Mouse (Mus musculus): ENCODE results near the gene Thnsl2. TPM values are rescaled to one million over a fixed set of nuclear protein-coding genes. Genes with fewer than 3 reads are reported as not detected.

The Thnsl2 gene
- polyA plus RNA-seq, 1 experiment from 2014 or later: 5.6 TPM

DNA sequence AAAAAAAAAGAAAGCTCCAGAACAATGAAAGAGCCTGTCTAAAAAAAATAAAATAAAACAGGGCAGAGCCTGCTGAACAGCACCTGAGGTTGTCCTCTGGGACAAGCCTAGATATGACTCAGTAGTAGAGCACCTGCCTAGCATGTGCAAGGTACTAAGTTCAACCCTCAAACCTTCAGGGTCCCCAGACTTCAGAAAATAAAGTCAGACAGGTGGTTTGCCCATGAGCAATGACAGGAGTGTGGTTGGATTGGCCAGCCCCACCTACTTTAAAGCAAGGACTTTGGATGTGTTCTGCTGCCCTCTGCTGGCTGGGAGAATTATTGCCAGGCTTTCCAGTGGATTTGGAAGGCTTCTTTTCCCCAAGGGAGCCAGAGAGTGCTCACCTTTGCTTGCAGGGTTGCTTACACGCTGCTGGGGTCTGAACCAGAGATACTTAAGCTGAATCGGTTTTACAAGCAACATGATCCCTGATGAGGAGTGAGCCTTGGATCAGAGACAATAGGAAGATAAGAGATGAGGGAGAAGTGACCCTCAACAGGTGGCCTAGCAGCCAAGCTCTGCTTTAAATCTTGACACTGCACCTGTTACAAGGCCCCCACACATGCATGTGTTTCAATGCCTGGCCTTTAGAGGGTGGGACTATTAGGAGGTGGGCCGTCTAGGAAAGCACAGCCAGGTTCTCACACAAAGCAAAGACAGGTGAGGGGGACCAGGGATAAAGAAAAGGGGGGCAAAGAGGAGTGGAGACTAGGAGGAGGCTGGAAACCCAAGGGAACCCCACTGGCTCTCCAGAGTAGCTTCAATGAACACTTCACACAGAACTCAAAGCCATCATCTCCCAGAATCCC, 19.0 kb downstream of the Thnsl2 start:
- H3K9ac ChIP-seq (replicated peaks; ENCODE audit: low read depth, low read length): no peak overlapping the region
- no peaks in the 10 kb centered on the region for H3K4me1 ChIP-seq (ENCODE audit: control insufficient read depth, insufficient read depth, low read length)
- 4% methylated on average over 3 of the region's 3 CpGs for WGBS
- no peak overlapping the region for H3K4me2 ChIP-seq (replicated peaks; ENCODE audit: low read depth, low read length)
- H3K9me3 ChIP-seq (ENCODE audit: control insufficient read depth, low read depth, low read length): no peaks in the 10 kb centered on the region
- no peak overlapping the region for H3K27ac ChIP-seq (ENCODE audit: low read length)
- ATAC-seq (ENCODE audit: insufficient number of reproducible peaks, insufficient read depth, low FRiP score, low read depth): peak; percentile 59
- no peaks in the 10 kb centered on the region for H3K36me3 ChIP-seq (ENCODE audit: control insufficient read depth, insufficient read depth, low read length)
- no peak overlapping the region for H3K4me3 ChIP-seq (ENCODE audit: low read depth, low read length)
- no peaks in the 10 kb centered on the region for H3K27me3 ChIP-seq (ENCODE audit: control insufficient read depth, insufficient read depth, low read length)

DNA sequence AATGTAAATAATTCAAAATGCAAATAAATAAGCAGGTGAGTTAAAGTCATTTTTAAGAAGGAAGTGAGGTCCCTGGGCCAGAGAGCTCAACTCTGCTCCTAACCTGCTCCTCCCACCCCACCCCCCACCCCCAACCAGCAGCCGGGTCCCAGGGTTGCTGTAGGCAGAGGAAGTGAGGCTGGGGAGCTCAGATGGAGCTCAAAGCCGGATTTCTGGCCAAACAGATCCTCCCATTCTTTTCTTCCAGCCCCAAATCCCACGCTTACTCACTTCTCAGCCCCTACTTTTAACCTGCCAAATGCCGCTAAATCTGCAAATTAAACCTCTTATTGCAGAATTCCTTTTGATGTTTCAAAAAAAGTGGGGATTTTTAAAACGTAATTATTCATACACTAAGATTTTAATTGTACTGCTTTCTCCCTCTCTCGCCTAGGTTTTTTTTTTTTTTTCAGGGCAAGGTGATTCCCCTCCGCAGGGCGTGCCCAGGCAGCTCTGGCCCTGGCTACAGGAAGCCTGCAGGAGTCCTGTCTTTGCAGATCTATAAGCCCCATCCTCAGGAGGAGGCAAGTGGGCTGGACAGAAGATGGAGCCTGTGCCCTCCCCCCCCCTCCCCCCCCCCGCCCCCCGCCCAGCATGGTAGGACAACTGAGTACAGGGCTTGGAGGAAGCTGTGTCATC, 24.5 kb downstream of the Thnsl2 start:
- Histone ChIP-seq H3K4me1 (ENCODE audit: control insufficient read depth, insufficient read depth, low read length) (no peaks in the 10 kb centered on the region), H3K4me2 (replicated peaks; ENCODE audit: low read depth, low read length) (no peak overlapping the region), H3K9me3 (ENCODE audit: control insufficient read depth, low read depth, low read length) (no peaks in the 10 kb centered on the region), H3K4me3 (ENCODE audit: low read depth, low read length) (no peak overlapping the region), H3K27me3 (ENCODE audit: control insufficient read depth, insufficient read depth, low read length) (no peaks in the 10 kb centered on the region), H3K27ac (ENCODE audit: low read length) (no peak overlapping the region), H3K36me3 (ENCODE audit: control insufficient read depth, insufficient read depth, low read length) (no peaks in the 10 kb centered on the region), H3K9ac (replicated peaks; ENCODE audit: low read depth, low read length) (no peak overlapping the region)
- no peak for ATAC-seq (ENCODE audit: insufficient number of reproducible peaks, insufficient read depth, low FRiP score, low read depth)
- 18% methylated on average over 10 of the region's 10 CpGs for WGBS

DNA sequence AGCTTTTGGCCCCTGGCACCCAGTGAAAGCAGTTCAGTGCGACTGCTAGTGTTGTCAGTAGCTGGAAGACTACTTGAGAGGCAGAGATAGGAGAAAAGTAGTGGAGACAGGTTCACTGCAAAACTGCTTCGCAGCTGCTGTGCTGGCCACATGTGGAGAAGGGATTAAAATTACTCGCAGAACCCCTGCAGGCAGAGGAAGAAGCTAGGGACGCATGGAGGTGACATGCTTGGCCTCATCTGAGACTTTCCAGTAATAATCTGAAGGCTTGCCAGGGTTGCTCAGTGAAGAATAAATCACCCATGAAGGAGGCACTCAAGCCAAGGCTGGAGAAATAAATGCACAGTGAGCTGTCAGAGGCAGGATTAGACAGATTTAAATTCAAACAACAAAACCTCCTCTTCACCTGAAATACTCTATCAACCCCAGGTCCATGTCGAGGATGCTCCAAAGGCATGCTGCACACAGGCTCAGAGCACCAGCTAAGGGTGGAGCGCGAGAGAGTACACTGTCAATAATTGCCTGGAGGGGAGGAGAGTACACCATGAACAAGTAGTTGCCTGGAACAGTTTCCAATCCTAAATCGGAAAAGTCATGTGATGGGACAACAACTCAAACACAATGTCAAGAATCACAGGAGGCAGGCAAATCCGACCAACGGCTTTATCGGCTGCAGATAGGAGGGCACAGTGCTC, 32.7 kb downstream of the Thnsl2 start:
- H3K9me3 ChIP-seq (ENCODE audit: control insufficient read depth, low read depth, low read length): no peaks in the 10 kb centered on the region
- H3K4me2 ChIP-seq (replicated peaks; ENCODE audit: low read depth, low read length): no peak overlapping the region
- H3K4me3 ChIP-seq (ENCODE audit: low read depth, low read length): no peak overlapping the region
- ATAC-seq (ENCODE audit: insufficient number of reproducible peaks, insufficient read depth, low FRiP score, low read depth): no peak
- no peaks in the 10 kb centered on the region for H3K36me3 ChIP-seq (ENCODE audit: control insufficient read depth, insufficient read depth, low read length)
- H3K4me1 ChIP-seq (ENCODE audit: control insufficient read depth, insufficient read depth, low read length): no peaks in the 10 kb centered on the region
- H3K27me3 ChIP-seq (ENCODE audit: control insufficient read depth, insufficient read depth, low read length): no peaks in the 10 kb centered on the region
- H3K9ac ChIP-seq (replicated peaks; ENCODE audit: low read depth, low read length): no peak overlapping the region
- 60% methylated on average over 11 of the region's 11 CpGs for WGBS
- no peak overlapping the region for H3K27ac ChIP-seq (ENCODE audit: low read length)

GRCm38 (mm10) chr6:71106170-71106945, 37.9 kb downstream of the Thnsl2 start:
- no peak overlapping the region for H3K4me3 ChIP-seq (ENCODE audit: low read depth, low read length)
- H3K9me3 ChIP-seq (ENCODE audit: control insufficient read depth, low read depth, low read length): no peaks in the 10 kb centered on the region
- no peaks in the 10 kb centered on the region for H3K27me3 ChIP-seq (ENCODE audit: control insufficient read depth, insufficient read depth, low read length)
- H3K4me1 ChIP-seq (ENCODE audit: control insufficient read depth, insufficient read depth, low read length): no peaks in the 10 kb centered on the region
- 68% methylated on average over 19 of the region's 19 CpGs for WGBS
- no peak overlapping the region for H3K4me2 ChIP-seq (replicated peaks; ENCODE audit: low read depth, low read length)
- H3K36me3 ChIP-seq (ENCODE audit: control insufficient read depth, insufficient read depth, low read length): no peaks in the 10 kb centered on the region
- no peak for ATAC-seq (ENCODE audit: insufficient number of reproducible peaks, insufficient read depth, low FRiP score, low read depth)
- no peak overlapping the region for H3K9ac ChIP-seq (replicated peaks; ENCODE audit: low read depth, low read length)
- H3K27ac ChIP-seq (ENCODE audit: low read length): no peak overlapping the region

DNA sequence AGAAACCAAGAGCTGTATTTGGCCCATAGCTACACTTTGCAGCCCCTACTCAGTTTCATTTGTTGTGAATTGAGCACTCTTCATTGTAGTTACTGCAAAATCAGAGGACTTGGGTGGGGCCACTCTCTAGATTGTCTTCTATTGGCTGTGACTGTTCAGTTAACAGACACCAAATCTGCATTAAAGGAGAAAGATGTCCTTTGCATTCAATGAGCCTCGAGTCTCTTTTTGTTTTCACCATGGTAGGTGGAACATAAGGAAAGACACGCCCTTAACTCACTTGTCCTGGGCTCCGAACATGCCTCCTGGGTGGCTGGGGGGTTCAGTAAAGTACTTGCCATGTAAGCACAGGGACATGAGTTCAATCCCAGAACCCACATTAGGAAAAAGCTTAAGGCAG, 48.1 kb downstream of the Thnsl2 start:
- no peak overlapping the region for H3K4me2 ChIP-seq (replicated peaks; ENCODE audit: low read depth, low read length)
- H3K27ac ChIP-seq (ENCODE audit: low read length): no peak overlapping the region
- no peaks in the 10 kb centered on the region for H3K27me3 ChIP-seq (ENCODE audit: control insufficient read depth, insufficient read depth, low read length)
- H3K4me1 ChIP-seq (ENCODE audit: control insufficient read depth, insufficient read depth, low read length): no peaks in the 10 kb centered on the region
- no peak for ATAC-seq (ENCODE audit: insufficient number of reproducible peaks, insufficient read depth, low FRiP score, low read depth)
- H3K9me3 ChIP-seq (ENCODE audit: control insufficient read depth, low read depth, low read length): no peaks in the 10 kb centered on the region
- no peak overlapping the region for H3K4me3 ChIP-seq (ENCODE audit: low read depth, low read length)
- 85% methylated on average over 3 of the region's 3 CpGs for WGBS
- no peaks in the 10 kb centered on the region for H3K36me3 ChIP-seq (ENCODE audit: control insufficient read depth, insufficient read depth, low read length)
- no peak overlapping the region for H3K9ac ChIP-seq (replicated peaks; ENCODE audit: low read depth, low read length)

GRCm38 (mm10) chr6:71094693-71095092, 49.5 kb downstream of the Thnsl2 start:
- H3K9me3 ChIP-seq (ENCODE audit: control insufficient read depth, low read depth, low read length): no peaks in the 10 kb centered on the region
- no peaks in the 10 kb centered on the region for H3K27me3 ChIP-seq (ENCODE audit: control insufficient read depth, insufficient read depth, low read length)
- H3K4me1 ChIP-seq (ENCODE audit: control insufficient read depth, insufficient read depth, low read length): no peaks in the 10 kb centered on the region
- no peak overlapping the region for H3K4me3 ChIP-seq (ENCODE audit: low read depth, low read length)
- WGBS: 74% methylated on average over 5 of the region's 5 CpGs
- no peak overlapping the region for H3K4me2 ChIP-seq (replicated peaks; ENCODE audit: low read depth, low read length)
- no peak overlapping the region for H3K9ac ChIP-seq (replicated peaks; ENCODE audit: low read depth, low read length)
- ATAC-seq (ENCODE audit: insufficient number of reproducible peaks, insufficient read depth, low FRiP score, low read depth): no peak
- H3K36me3 ChIP-seq (ENCODE audit: control insufficient read depth, insufficient read depth, low read length): no peaks in the 10 kb centered on the region
- no peak overlapping the region for H3K27ac ChIP-seq (ENCODE audit: low read length)

DNA sequence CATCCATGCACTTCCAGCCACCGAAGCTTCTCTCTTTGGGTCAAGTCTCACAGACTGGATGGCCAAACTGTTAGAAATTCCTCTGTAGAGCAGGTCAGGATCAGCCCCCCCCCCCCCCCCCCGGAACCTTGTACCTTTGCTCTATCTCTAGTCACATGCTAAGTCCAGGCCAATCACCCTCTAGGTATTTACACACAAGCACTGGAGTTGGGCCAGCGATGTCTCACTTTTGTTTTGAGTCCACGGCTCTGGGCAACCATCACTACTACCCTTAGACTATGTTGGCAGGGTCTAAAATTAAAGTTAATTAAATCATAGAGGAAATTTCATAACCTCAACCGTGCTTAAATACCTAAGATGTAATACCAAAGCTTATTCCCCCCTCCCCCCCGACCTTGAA, 50.6 kb downstream of the Thnsl2 start:
- H3K4me3 ChIP-seq (ENCODE audit: low read depth, low read length): no peak overlapping the region
- WGBS: 92% methylated on average over 6 of the region's 6 CpGs
- no peak for ATAC-seq (ENCODE audit: insufficient number of reproducible peaks, insufficient read depth, low FRiP score, low read depth)

DNA sequence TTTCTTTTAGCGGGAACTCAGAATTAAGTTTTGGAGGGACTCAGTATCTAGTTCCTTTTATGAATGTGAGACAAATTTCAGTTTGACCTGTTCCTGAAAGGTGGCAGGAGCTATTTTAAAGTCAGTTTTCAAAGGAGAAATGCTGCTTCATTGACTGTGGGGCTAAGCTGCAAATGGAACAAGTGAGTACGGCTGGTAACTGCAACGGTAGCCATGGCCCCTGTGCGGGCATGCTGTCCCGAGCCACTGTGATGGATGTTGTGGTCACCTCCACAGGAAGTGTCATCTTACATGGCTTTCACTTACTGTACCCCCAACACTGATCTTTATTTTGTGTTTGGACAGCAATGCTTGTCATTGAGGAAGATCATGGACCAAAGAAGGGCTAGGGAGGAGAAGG, 53.8 kb downstream of the Thnsl2 start:
- no peaks in the 10 kb centered on the region for H3K4me1 ChIP-seq (ENCODE audit: control insufficient read depth, insufficient read depth, low read length)
- ATAC-seq (ENCODE audit: insufficient number of reproducible peaks, insufficient read depth, low FRiP score, low read depth): no peak
- 67% methylated on average over 5 of the region's 5 CpGs for WGBS
- H3K4me2 ChIP-seq (replicated peaks; ENCODE audit: low read depth, low read length): no peak overlapping the region
- no peaks in the 10 kb centered on the region for H3K9me3 ChIP-seq (ENCODE audit: control insufficient read depth, low read depth, low read length)
- H3K9ac ChIP-seq (replicated peaks; ENCODE audit: low read depth, low read length): no peak overlapping the region
- no peak overlapping the region for H3K4me3 ChIP-seq (ENCODE audit: low read depth, low read length)
- no peak overlapping the region for H3K27ac ChIP-seq (ENCODE audit: low read length)
- no peaks in the 10 kb centered on the region for H3K27me3 ChIP-seq (ENCODE audit: control insufficient read depth, insufficient read depth, low read length)
- no peaks in the 10 kb centered on the region for H3K36me3 ChIP-seq (ENCODE audit: control insufficient read depth, insufficient read depth, low read length)

More for the DNA sequence above, 50.6 kb downstream of the Thnsl2 start:
- Histone ChIP-seq H3K27ac (ENCODE audit: low read length) (no peak overlapping the region), H3K9me3 (ENCODE audit: control insufficient read depth, low read depth, low read length) (no peaks in the 10 kb centered on the region), H3K4me1 (ENCODE audit: control insufficient read depth, insufficient read depth, low read length) (no peaks in the 10 kb centered on the region), H3K36me3 (ENCODE audit: control insufficient read depth, insufficient read depth, low read length) (no peaks in the 10 kb centered on the region), H3K27me3 (ENCODE audit: control insufficient read depth, insufficient read depth, low read length) (no peaks in the 10 kb centered on the region), H3K4me2 (replicated peaks; ENCODE audit: low read depth, low read length) (no peak overlapping the region), H3K9ac (replicated peaks; ENCODE audit: low read depth, low read length) (no peak overlapping the region)

Data from stomach, embryonic 14.5 days (tissue).